Mouse (Mus musculus): ENCODE results near the gene Elane.
A peak's percentile ranks its signal among the peaks of the same experiment; 100 is the strongest.

The Elane gene

GRCm38 (mm10) chr10:79886054-79886453 is at the start of gene Elane:
Gene Elane (plus strand): TSS chr10:79886247.
- DNase-seq = no peak

GRCm38 (mm10) chr10:79836918-79837317 is 49.1 kb upstream of the Elane start:
- no peak for DNase-seq

DNA sequence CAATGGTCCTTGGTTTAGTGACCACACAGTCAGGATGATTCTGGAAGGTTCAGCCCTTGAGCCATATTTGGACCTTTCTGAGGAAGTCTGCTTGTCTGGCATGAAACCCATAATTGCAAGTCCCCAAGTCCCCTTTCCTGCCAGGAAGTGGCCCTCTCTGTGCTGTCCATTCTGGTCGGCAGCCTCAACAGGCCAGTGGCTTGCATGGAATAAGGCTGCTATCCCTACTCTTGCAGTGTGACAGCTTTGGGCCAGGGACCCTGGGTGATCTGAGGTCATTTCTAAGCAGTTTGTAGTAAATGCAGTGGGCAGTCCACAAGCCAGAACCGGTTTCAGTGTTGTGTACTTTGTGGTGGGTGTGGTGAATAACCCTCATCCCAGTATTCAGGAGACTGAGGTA is 47.9 kb upstream of the Elane start:
- DNase-seq = peak in 1 of 2 experiments; percentile 44

DNA sequence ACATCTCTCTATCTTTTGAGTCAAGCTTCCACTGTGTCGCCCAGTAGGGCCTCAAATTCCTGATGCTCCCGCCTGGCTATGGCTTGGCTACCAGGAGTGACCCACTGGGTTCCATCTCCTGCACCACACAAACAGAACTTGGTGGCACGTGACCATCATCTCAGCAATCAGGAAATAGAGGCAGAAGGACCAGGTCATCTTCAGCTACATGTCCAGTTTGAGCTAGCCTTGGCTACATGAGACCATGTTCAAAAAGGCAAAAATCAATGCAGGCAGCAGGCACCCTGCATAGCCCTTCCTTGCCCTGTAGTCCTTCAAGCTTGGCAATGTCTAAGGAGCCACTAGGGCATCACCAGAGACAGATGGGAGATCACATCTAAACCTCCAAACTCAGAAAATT is 46.0 kb upstream of the Elane start:
- no peak for DNase-seq

GRCm38 (mm10) chr10:79840644-79841551 is 45.1 kb upstream of the Elane start:
- DNase-seq = peak; percentile 79 to 84

GRCm38 (mm10) chr10:79842322-79842721 is 43.7 kb upstream of the Elane start:
- no peak for DNase-seq

- DNase-seq = peak; percentile 53 to 58
Observed at GRCm38 (mm10) chr10:79843476-79843875, 42.6 kb upstream of the Elane start.

GRCm38 (mm10) chr10:79846553-79846952 is 39.5 kb upstream of the Elane start:
- no peak for DNase-seq

- no peak for DNase-seq
Observed at GRCm38 (mm10) chr10:79849941-79850628, 36.0 kb upstream of the Elane start.

DNA sequence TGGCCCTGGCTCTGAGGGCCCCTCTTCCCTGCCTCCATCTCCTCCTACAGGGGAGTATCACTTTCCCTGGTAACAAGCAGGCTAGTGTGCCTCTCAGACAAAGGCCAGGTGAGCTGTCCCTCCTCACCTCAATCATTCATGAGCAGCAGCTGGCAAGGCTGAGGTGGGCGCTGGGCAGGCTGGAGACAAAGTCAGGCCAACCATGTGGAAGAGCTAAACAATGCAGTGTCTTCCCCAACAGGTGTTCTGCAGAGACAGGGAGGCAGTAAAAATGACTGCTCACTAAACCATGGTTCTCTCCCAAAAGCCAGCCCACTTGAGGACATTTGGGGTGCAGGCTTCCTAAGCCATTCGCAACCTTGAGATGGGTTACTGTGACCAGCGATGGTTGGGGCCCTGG is 34.4 kb upstream of the Elane start:
- DNase-seq = no peak

- DNase-seq = peak; percentile 65 to 84
Observed at GRCm38 (mm10) chr10:79852107-79852789, 33.8 kb upstream of the Elane start.

GRCm38 (mm10) chr10:79852827-79853226 is 33.2 kb upstream of the Elane start:
- DNase-seq = no peak

DNA sequence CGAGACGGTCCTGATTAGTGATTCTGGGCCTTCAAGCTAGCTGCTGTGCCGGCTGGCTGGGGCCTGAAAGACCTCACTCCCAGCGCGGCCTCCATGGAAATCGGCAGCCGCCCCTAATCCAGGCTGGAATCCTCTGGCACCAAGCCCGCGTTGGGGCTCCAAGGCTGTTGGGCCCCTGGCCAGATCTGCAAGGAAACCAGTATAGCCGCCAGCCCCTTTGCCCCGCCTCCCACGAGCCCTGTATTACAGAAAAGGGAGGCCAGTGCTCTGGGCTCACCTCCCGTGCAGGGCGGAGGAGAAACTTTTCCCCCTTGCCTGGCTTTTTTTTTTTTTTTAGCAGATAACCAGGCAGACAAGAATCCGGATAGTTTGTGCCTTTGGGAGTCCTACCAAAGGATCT is 32.7 kb upstream of the Elane start:
- peak; percentile 98 to 99 for DNase-seq

- DNase-seq = peak; percentile 100
Observed at GRCm38 (mm10) chr10:79853860-79854795, 31.9 kb upstream of the Elane start, which contains the start of gene Ptbp1. Gene Ptbp1 (plus strand): TSS chr10:79854427.

DNA sequence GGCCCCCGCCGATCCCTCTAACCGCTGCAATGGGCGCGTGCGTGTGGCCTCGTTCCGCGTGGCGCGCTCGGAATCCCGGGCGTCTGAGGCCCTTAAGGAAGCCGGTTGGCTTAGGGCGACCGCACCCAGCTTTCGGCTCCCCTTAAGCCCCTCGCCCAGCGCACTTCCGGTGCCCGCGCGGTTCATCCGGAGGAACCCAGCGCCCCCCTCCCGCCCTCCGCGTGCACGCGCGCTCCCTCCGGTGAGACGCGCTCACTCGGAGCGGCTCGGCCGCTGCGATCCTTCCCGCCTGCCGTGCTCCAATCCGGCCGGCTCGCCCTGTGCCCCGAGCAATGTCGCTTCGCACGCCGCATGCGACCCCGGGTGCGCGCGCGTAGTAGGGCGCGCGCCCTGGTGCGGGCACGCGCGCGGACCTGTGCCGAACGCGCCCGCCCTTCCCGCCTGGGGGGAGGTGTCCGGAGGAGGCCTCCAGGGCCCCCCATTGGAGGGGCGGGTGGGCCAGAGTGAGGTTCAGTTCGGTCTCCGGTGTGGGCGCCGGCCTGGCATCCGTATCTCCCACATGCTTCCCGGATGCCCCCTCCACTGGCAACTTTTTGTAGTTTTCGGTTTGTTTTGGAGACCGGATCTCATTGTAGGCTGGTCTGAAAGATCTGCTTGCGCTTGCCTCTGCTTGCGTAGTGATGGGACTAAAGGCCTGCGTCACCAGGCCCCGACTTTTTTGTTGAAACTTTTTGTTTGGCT is 31.1 kb upstream of the Elane start:
- peak; percentile 68 to 87 for DNase-seq

GRCm38 (mm10) chr10:79855558-79856184 is 30.4 kb upstream of the Elane start:
- peak; percentile 91 to 97 for DNase-seq

- no peak for DNase-seq
Observed at GRCm38 (mm10) chr10:79856280-79856679, 29.8 kb upstream of the Elane start.

DNA sequence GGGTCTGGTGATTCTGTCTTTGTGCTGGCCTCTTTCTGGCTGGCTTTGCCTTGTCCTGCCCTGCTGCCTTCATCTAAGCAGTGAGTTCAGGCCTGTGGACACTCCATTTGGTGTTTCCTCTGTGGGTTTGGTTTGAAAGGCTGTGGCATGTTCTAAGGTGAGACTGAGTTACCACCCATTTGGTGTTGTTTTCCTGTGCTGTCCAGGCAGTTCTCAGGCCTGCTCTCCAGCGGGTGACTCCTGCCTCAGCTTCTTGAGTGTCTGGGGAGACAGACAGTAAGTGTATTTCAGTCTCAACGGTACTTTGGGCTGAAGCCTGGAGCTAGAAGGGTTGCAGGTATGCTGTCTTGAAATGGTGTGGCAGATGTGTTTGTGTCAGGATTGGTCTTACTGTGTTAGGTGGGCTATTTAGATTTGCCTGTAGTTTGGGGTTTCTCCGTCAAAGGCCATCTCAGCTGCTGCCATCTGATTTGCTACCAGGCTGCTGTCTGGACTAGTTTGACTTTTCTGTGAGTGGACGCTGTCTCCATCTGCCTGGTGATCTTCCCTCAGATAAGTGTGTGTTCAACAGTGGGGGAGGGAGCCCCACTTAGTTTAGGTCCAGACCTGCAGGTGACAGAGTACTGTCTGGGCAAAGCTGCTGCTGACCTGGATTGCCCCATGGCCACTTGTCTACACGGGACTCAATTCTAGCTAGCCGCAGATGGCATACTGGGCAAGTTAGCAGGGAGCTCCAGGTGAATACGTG is 29.2 kb upstream of the Elane start:
- DNase-seq = no peak

- peak; percentile 91 to 94 for DNase-seq
Observed at GRCm38 (mm10) chr10:79857452-79857811, 28.6 kb upstream of the Elane start.

DNA sequence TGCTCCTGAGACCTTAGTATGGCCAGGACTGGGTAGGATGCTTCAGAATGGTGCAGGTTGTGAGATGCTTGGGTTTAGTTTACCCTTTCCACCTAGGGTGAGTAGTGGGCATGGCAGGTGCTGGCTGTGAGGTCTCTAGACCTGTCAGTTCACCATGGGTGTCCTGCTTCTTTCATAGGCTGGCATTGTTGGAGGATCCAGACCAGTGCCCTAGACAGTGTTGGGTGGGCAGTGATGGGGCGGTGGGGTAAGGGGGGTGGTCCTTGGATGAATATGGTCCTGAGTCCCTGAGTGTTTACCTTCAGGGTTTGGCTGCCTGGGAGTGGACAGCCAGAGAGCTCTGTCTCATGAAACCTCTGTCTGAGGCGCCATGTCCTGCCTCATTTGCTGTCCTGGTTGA is 28.2 kb upstream of the Elane start:
- no peak for DNase-seq
